Mouse (Mus musculus) lung, postnatal 10 days (tissue): ENCODE results near the gene Abhd17c.

Source experiments
- DNase-seq: peaks from one replicate; pipeline ENCODE4 v3.0.0; 2021

Abhd17c gene

DNA sequence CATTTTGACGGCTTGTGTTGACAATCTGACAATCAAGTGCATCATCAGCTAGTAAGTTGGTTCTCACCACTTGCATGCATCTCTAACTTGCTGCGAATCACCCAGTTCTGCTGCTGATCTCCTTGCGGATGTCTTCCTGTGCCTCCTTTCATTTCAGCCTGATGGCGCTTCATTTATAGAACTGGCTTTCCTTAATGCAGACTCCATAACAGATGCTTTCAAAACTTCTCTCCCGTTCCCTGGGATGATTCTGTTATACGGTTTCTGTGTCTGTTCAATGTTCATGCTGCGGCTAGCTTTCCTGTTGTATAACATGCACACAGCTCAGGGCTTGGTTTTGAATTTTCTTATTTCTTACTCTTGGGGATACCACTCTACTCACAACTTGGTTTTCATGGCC, 91.9 kb downstream of the Abhd17c start:
- DNase-seq = no peak
